8 mouse cellular contexts compared by ENCODE assay signal in genomic region chr6:125160854-125161760, GRCm38 (mm10). TPM values are rescaled to one million over a fixed set of nuclear protein-coding genes. Genes with fewer than 3 reads are reported as not detected.
A peak's percentile ranks its signal among the peaks of the same experiment; 100 is the strongest.
DNase-seq lines count a peak whose midpoint lies in the region; ATAC-seq lines count a peak whose summit lies in the region.

No protein-coding gene starts in this region.

- no peak for ATAC-seq in hindbrain, embryonic 16.5 days
- ATAC-seq in hindbrain, embryonic 13.5 days (ENCODE audit: low FRiP score), result no peak
- ATAC-seq in midbrain, embryonic 12.5 days (ENCODE audit: low FRiP score, low read depth), result no peak

- no peaks in the 10 kb centered on the region for H3K9me3 ChIP-seq in hindbrain, embryonic 10.5 days
- H3K9me3 ChIP-seq in hindbrain, embryonic 16.5 days (ENCODE audit: control insufficient read depth, low read length), result no peaks in the 10 kb centered on the region
- H3K9me3 ChIP-seq in hindbrain, embryonic 13.5 days, result no peaks in the 10 kb centered on the region
- H3K9me3 ChIP-seq in midbrain, embryonic 12.5 days, result no peaks in the 10 kb centered on the region

- H3K4me3 ChIP-seq in hindbrain, embryonic 10.5 days, result peak overlapping the region; percentile 18; the same call in 1 of the 2 replicates
- H3K4me3 ChIP-seq in hindbrain, embryonic 16.5 days (ENCODE audit: low read length), result no peak overlapping the region
- H3K4me3 ChIP-seq in hindbrain, embryonic 13.5 days, result no peak overlapping the region
- H3K4me3 ChIP-seq in midbrain, embryonic 12.5 days, result no peak overlapping the region

- peak; percentile 66 for DNase-seq in hindbrain, embryonic 10.5 days (ENCODE audit: low spot score)
- DNase-seq in adrenal gland, postnatal 14 days, result peak; percentile 85
- peak; percentile 45 for DNase-seq in forelimb bud, embryonic 11.5 days (ENCODE audit: low read depth, low spot score)
- peak; percentile 28 for DNase-seq in left cerebral cortex, postnatal 4 days
- no peak for DNase-seq in T-cell, adult 2 months (ENCODE audit: low spot score)

- WGBS in hindbrain, embryonic 10.5 days, result 18% methylated on average over 22 of the region's 22 CpGs
- 20% methylated on average over 22 of the region's 22 CpGs for WGBS in hindbrain, embryonic 16.5 days
- 18% methylated on average over 22 of the region's 22 CpGs for WGBS in hindbrain, embryonic 13.5 days
- 17% methylated on average over 22 of the region's 22 CpGs for WGBS in midbrain, embryonic 12.5 days

- peaks cover 76% of the 10 kb centered on the region for H3K4me1 ChIP-seq in hindbrain, embryonic 10.5 days (replicated peaks)
- H3K4me1 ChIP-seq in hindbrain, embryonic 16.5 days (ENCODE audit: control insufficient read depth, insufficient read depth, low read depth, low read length), result peaks cover 17% of the 10 kb centered on the region
- peaks cover 50% of the 10 kb centered on the region for H3K4me1 ChIP-seq in hindbrain, embryonic 13.5 days (replicated peaks)
- H3K4me1 ChIP-seq in midbrain, embryonic 12.5 days, result peaks cover 47% of the 10 kb centered on the region

- H3K9ac ChIP-seq in hindbrain, embryonic 16.5 days (ENCODE audit: low read depth, low read length), result no peak overlapping the region
- H3K9ac ChIP-seq in hindbrain, embryonic 13.5 days, result peak overlapping the region; percentile 24; the same call in 1 of the 2 replicates
- no peak overlapping the region for H3K9ac ChIP-seq in midbrain, embryonic 12.5 days (replicated peaks)

- H3K27ac ChIP-seq in hindbrain, embryonic 10.5 days, result peak overlapping the region; percentile 50
- H3K27ac ChIP-seq in hindbrain, embryonic 16.5 days (ENCODE audit: low read depth, low read length), result no peak overlapping the region
- H3K27ac ChIP-seq in hindbrain, embryonic 13.5 days, result no peak overlapping the region
- H3K27ac ChIP-seq in midbrain, embryonic 12.5 days (replicated peaks), result peak overlapping the region; percentile 56

- H3K4me2 ChIP-seq in hindbrain, embryonic 16.5 days (ENCODE audit: low read length), result no peak overlapping the region
- no peak overlapping the region for H3K4me2 ChIP-seq in hindbrain, embryonic 13.5 days
- H3K4me2 ChIP-seq in midbrain, embryonic 12.5 days (replicated peaks), result 0 out of 2 replicates have a peak overlapping the region, but pooled peaks have one; percentile 7

- H3K36me3 ChIP-seq in hindbrain, embryonic 10.5 days, result peaks cover 84% of the 10 kb centered on the region
- H3K36me3 ChIP-seq in hindbrain, embryonic 16.5 days (ENCODE audit: control insufficient read depth, insufficient read depth, low read length), result peaks cover 7% of the 10 kb centered on the region; the same call in 1 of the 2 replicates
- peaks cover 62% of the 10 kb centered on the region for H3K36me3 ChIP-seq in hindbrain, embryonic 13.5 days
- H3K36me3 ChIP-seq in midbrain, embryonic 12.5 days, result peaks cover 46% of the 10 kb centered on the region

- intact Hi-C loops in left cerebral cortex, postnatal 4 days (cut with DNase I), result loop anchor here (5.0 kb wide), 1 partner anchor 111 kb away; no protein-coding TSS in a partner anchor

- H3K27me3 ChIP-seq in hindbrain, embryonic 10.5 days (ENCODE audit: insufficient read depth, poor library complexity, severe bottlenecking), result no peaks in the 10 kb centered on the region; the same call in 1 of the 2 replicates
- H3K27me3 ChIP-seq in hindbrain, embryonic 16.5 days (replicated peaks; ENCODE audit: control insufficient read depth, insufficient read depth, low read length), result no peaks in the 10 kb centered on the region
- no peaks in the 10 kb centered on the region for H3K27me3 ChIP-seq in hindbrain, embryonic 13.5 days
- no peaks in the 10 kb centered on the region for H3K27me3 ChIP-seq in midbrain, embryonic 12.5 days

RNA-seq across cellular contexts. Expression of gene Gapdh, which starts 5.2 kb away (rescaled TPM):
- polyA plus RNA-seq in hindbrain, embryonic 10.5 days (2016; fragmentation: Nextera tagmentation; extraction: Ambion mirVana), result 2,613 and 2,865 TPM in 2 replicates
- polyA plus RNA-seq in hindbrain, embryonic 16.5 days (2015; fragmentation: Nextera tagmentation; extraction: Ambion mirVana), result 1,587 and 1,624 TPM in 2 replicates
- 1,705 and 1,924 TPM in 2 replicates for total RNA-seq in adrenal gland, postnatal 14 days (2021)
- 1,320 and 1,327 TPM in 2 replicates for polyA plus RNA-seq in hindbrain, embryonic 13.5 days (2015; fragmentation: Nextera tagmentation; extraction: Ambion mirVana)
- 1,000 to 10,000 TPM; 1,244 to 1,314 TPM for total RNA-seq in left cerebral cortex, postnatal 4 days (2021)
- 1,933 and 1,972 TPM in 2 replicates for polyA plus RNA-seq in midbrain, embryonic 12.5 days (2016; fragmentation: Nextera tagmentation; extraction: Ambion mirVana)

RNA-seq across cellular contexts. Expression of gene Iffo1, which starts 16.1 kb away (rescaled TPM):
- 12.5 and 18.3 TPM in 2 replicates for polyA plus RNA-seq in hindbrain, embryonic 10.5 days (2016; fragmentation: Nextera tagmentation; extraction: Ambion mirVana)
- 20.3 and 21.9 TPM in 2 replicates for polyA plus RNA-seq in hindbrain, embryonic 16.5 days (2015; fragmentation: Nextera tagmentation; extraction: Ambion mirVana)
- 18.6 and 25.0 TPM in 2 replicates for total RNA-seq in adrenal gland, postnatal 14 days (2021)
- polyA plus RNA-seq in hindbrain, embryonic 13.5 days (2015; fragmentation: Nextera tagmentation; extraction: Ambion mirVana), result 17.2 and 19.7 TPM in 2 replicates
- total RNA-seq in left cerebral cortex, postnatal 4 days (2021), result 10 to 100 TPM; 27.0 to 28.3 TPM
- polyA plus RNA-seq in midbrain, embryonic 12.5 days (2016; fragmentation: Nextera tagmentation; extraction: Ambion mirVana), result 18.7 and 18.8 TPM in 2 replicates

RNA-seq across cellular contexts. Expression of gene Nop2, which starts 29.4 kb away (rescaled TPM):
- polyA plus RNA-seq in hindbrain, embryonic 10.5 days (2016; fragmentation: Nextera tagmentation; extraction: Ambion mirVana), result 67.6 and 83.8 TPM in 2 replicates
- polyA plus RNA-seq in hindbrain, embryonic 16.5 days (2015; fragmentation: Nextera tagmentation; extraction: Ambion mirVana), result 48.6 and 50.7 TPM in 2 replicates
- total RNA-seq in adrenal gland, postnatal 14 days (2021), result 47.0 and 53.7 TPM in 2 replicates
- polyA plus RNA-seq in hindbrain, embryonic 13.5 days (2015; fragmentation: Nextera tagmentation; extraction: Ambion mirVana), result 47.9 and 48.6 TPM in 2 replicates
- total RNA-seq in left cerebral cortex, postnatal 4 days (2021), result 10 to 100 TPM; 43.0 to 44.5 TPM
- 54.1 and 56.4 TPM in 2 replicates for polyA plus RNA-seq in midbrain, embryonic 12.5 days (2016; fragmentation: Nextera tagmentation; extraction: Ambion mirVana)

RNA-seq across cellular contexts. Expression of gene Ncapd2, which starts 30.4 kb away (rescaled TPM):
- 199 and 233 TPM in 2 replicates for polyA plus RNA-seq in hindbrain, embryonic 10.5 days (2016; fragmentation: Nextera tagmentation; extraction: Ambion mirVana)
- polyA plus RNA-seq in hindbrain, embryonic 16.5 days (2015; fragmentation: Nextera tagmentation; extraction: Ambion mirVana), result 37.7 and 50.2 TPM in 2 replicates
- 43.2 and 45.2 TPM in 2 replicates for total RNA-seq in adrenal gland, postnatal 14 days (2021)
- 56.7 and 62.9 TPM in 2 replicates for polyA plus RNA-seq in hindbrain, embryonic 13.5 days (2015; fragmentation: Nextera tagmentation; extraction: Ambion mirVana)
- 10 to 100 TPM; 44.9 to 51.4 TPM for total RNA-seq in left cerebral cortex, postnatal 4 days (2021)
- 183 and 192 TPM in 2 replicates for polyA plus RNA-seq in midbrain, embryonic 12.5 days (2016; fragmentation: Nextera tagmentation; extraction: Ambion mirVana)

RNA-seq across cellular contexts. Expression of gene Mrpl51, which starts 30.5 kb away (rescaled TPM):
- 206 and 213 TPM in 2 replicates for polyA plus RNA-seq in hindbrain, embryonic 10.5 days (2016; fragmentation: Nextera tagmentation; extraction: Ambion mirVana)
- polyA plus RNA-seq in hindbrain, embryonic 16.5 days (2015; fragmentation: Nextera tagmentation; extraction: Ambion mirVana), result 140 and 154 TPM in 2 replicates
- 222 and 232 TPM in 2 replicates for total RNA-seq in adrenal gland, postnatal 14 days (2021)
- 158 and 164 TPM in 2 replicates for polyA plus RNA-seq in hindbrain, embryonic 13.5 days (2015; fragmentation: Nextera tagmentation; extraction: Ambion mirVana)
- 10 to 100 TPM; 67.7 to 72.7 TPM for total RNA-seq in left cerebral cortex, postnatal 4 days (2021)
- 165 and 172 TPM in 2 replicates for polyA plus RNA-seq in midbrain, embryonic 12.5 days (2016; fragmentation: Nextera tagmentation; extraction: Ambion mirVana)

Comparison
In these comparisons a context has a peak if more than half of its experiments do, and no peak if none do; other contexts are left out.
1. H3K27ac ChIP-seq: peak in hindbrain, embryonic 10.5 days (single experiment) and midbrain, embryonic 12.5 days (single experiment); none in hindbrain, embryonic 16.5 days (single experiment) and hindbrain, embryonic 13.5 days (single experiment).